Mouse (Mus musculus): ENCODE measurements around the gene Ptprn. TPM values are rescaled to one million over a fixed set of nuclear protein-coding genes. Genes with fewer than 3 reads are reported as not detected.
A peak's percentile ranks its signal among the peaks of the same experiment; 100 is the strongest.

The Ptprn gene
- 15.6 and 17.6 TPM in 2 replicates for polyA plus RNA-seq (2015; fragmentation: Nextera tagmentation; extraction: Ambion mirVana)

DNA sequence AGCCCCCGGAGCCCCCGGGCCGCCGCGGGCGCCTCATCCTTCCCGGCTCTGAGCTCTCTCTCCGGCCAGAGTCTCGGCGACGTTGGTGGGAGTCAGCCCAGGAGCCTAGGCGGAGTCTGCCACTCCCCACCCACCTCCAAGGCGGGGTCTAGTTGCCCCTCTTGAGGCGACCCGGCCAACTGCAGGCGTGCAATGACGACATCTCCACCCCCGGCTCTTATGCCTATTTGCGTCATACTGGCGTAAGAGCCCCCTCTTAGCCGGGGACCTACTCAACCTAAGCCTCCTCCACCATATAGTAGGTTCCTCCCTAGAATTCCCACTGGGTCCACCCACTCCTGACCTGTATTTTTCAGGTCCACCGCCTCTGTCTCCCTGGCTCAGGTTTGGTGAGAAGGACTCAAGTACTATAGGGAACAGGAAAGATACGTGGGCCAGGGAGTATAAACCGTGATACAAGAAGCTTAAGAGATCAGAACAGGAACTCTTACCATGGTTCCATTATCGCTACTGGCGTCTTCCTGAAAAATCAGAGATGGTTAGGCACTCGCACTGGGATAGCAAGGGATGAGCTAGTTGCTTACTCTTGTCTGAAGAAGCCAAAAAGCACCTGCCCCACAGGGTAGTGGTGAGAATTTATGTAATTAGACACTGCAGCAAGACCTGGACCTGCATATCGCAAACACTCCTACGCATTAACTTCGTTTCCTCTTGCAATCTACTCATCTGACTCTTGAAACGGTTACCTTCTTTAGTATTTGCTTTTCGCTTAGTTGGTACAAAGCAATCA is at the start of gene Ptprn:
Gene Ptprn, minus strand, starts transcription at position 412 of the 790 bp plus-strand sequence.
- Histone ChIP-seq H3K9ac (peak within 1 kb of the TSS; percentile 67), H3K4me3 (peak within 1 kb of the TSS; percentile 52), H3K27ac (peak within 1 kb of the TSS; percentile 64; the same call in 1 of the 2 replicates), H3K4me2 (peak within 1 kb of the TSS; percentile 69), H3K4me1 (replicated peaks) (peaks cover 19% of the 10 kb centered on the region), H3K27me3 (peaks cover 79% of the 10 kb centered on the region), H3K9me3 (no peaks in the 10 kb centered on the region), H3K36me3 (no peaks in the 10 kb centered on the region)
- 11% methylated on average over 31 of the region's 32 CpGs for WGBS
- ATAC-seq (ENCODE audit: low FRiP score): peak; percentile 82

DNA sequence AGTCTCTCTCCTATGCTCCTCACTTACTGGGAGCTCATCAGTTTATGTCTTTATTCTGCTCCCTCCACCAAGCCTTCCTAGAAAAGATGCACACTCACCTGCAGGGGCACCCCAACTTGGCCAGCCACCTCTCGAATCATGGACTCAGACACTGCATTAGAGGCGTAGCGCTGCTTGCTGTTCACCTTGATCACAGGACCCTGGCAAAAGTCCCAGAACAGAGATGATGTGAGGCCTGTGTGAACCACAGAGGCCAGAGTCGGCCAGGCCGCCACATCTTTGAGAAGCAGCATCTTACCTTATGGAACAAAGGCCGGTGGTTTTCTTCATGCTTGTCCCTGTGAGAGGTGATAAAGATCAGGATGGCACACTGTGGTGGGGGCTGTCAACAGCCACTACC is 47.4 kb upstream of the Ptprn start:
- H3K36me3 ChIP-seq: peaks cover 89% of the 10 kb centered on the region
- H3K4me1 ChIP-seq (replicated peaks): peaks cover 10% of the 10 kb centered on the region
- WGBS: 95% methylated on average over 6 of the region's 6 CpGs
- no peak overlapping the region for H3K4me3 ChIP-seq
- H3K27me3 ChIP-seq: no peaks in the 10 kb centered on the region
- no peak overlapping the region for H3K27ac ChIP-seq
- H3K9me3 ChIP-seq: no peaks in the 10 kb centered on the region
- H3K9ac ChIP-seq: no peak overlapping the region
- H3K4me2 ChIP-seq: no peak overlapping the region
- no peak for ATAC-seq (ENCODE audit: low FRiP score)

- no peak overlapping the region for H3K4me3 ChIP-seq
- no peak for ATAC-seq (ENCODE audit: low FRiP score)
These were observed 40.4 kb upstream of the Ptprn start for GRCm38 (mm10) chr1:75304662-75305061.

GRCm38 (mm10) chr1:75294294-75294693 is 30.0 kb upstream of the Ptprn start:
- ATAC-seq (ENCODE audit: low FRiP score): no peak
- WGBS: 82% methylated on average over 5 of the region's 5 CpGs
- Histone ChIP-seq H3K9me3 (no peaks in the 10 kb centered on the region), H3K4me2 (no peak overlapping the region), H3K27me3 (no peaks in the 10 kb centered on the region), H3K4me3 (no peak overlapping the region), H3K27ac (no peak overlapping the region), H3K9ac (no peak overlapping the region), H3K36me3 (no peaks in the 10 kb centered on the region), H3K4me1 (replicated peaks) (peaks cover 20% of the 10 kb centered on the region)

More at GRCm38 (mm10) chr1:75304662-75305061, 40.4 kb upstream of the Ptprn start:
- no peak overlapping the region for H3K9ac ChIP-seq
- H3K27me3 ChIP-seq: no peaks in the 10 kb centered on the region
- H3K4me1 ChIP-seq (replicated peaks): no peaks in the 10 kb centered on the region
- no peak overlapping the region for H3K27ac ChIP-seq
- H3K36me3 ChIP-seq: peaks cover 30% of the 10 kb centered on the region
- H3K9me3 ChIP-seq: no peaks in the 10 kb centered on the region
- no peak overlapping the region for H3K4me2 ChIP-seq
- WGBS: 86% methylated on average over 2 of the region's 2 CpGs

DNA sequence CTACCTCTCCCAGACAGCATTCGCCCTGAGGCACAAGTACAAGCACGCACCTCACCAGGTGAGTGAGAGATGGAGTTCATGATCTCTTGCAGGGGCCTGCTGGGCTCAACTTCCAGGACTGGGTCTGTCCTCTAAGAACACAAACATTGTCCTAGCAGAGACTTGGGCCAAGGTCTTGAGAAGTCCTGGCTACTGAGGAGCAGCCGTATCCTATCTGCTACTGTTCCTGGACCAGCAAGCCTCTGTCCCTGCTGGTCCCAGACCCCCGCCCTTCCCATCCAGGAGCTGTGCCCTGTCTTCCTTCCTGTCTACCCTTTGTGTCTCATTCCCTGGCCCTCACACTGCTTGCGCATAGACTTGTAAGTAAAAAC is 29.0 kb upstream of the Ptprn start:
- 0 out of 2 replicates have a peak overlapping the region, but pooled peaks have one; percentile 12 for H3K27ac ChIP-seq
- no peaks in the 10 kb centered on the region for H3K36me3 ChIP-seq
- 82% methylated on average over 5 of the region's 5 CpGs for WGBS

GRCm38 (mm10) chr1:75292476-75293330 is 28.4 kb upstream of the Ptprn start:
- Histone ChIP-seq H3K27ac (0 out of 2 replicates have a peak overlapping the region, but pooled peaks have one; percentile 12), H3K9me3 (no peaks in the 10 kb centered on the region), H3K4me3 (no peak overlapping the region), H3K4me1 (replicated peaks) (peaks cover 36% of the 10 kb centered on the region), H3K27me3 (no peaks in the 10 kb centered on the region), H3K4me2 (no peak overlapping the region), H3K9ac (peak overlapping the region; percentile 51; the same call in 1 of the 2 replicates), H3K36me3 (no peaks in the 10 kb centered on the region)
- no peak for ATAC-seq (ENCODE audit: low FRiP score)
- WGBS: 56% methylated on average over 12 of the region's 12 CpGs

More for the DNA sequence above, 29.0 kb upstream of the Ptprn start:
- no peak overlapping the region for H3K4me2 ChIP-seq
- no peaks in the 10 kb centered on the region for H3K27me3 ChIP-seq
- peak overlapping the region; percentile 39; the same call in 1 of the 2 replicates for H3K9ac ChIP-seq
- no peak overlapping the region for H3K4me3 ChIP-seq
- peaks cover 30% of the 10 kb centered on the region for H3K4me1 ChIP-seq (replicated peaks)
- no peaks in the 10 kb centered on the region for H3K9me3 ChIP-seq
- ATAC-seq (ENCODE audit: low FRiP score): no peak

GRCm38 (mm10) chr1:75291321-75291720 is 27.0 kb upstream of the Ptprn start:
- H3K9ac ChIP-seq: peak overlapping the region; percentile 19; the same call in 1 of the 2 replicates
- no peaks in the 10 kb centered on the region for H3K36me3 ChIP-seq
- H3K4me2 ChIP-seq: no peak overlapping the region
- WGBS: 86% methylated on average over 8 of the region's 8 CpGs
- H3K27ac ChIP-seq: no peak overlapping the region
- no peaks in the 10 kb centered on the region for H3K27me3 ChIP-seq
- no peak overlapping the region for H3K4me3 ChIP-seq
- H3K4me1 ChIP-seq (replicated peaks): peaks cover 36% of the 10 kb centered on the region
- no peak for ATAC-seq (ENCODE audit: low FRiP score)
- no peaks in the 10 kb centered on the region for H3K9me3 ChIP-seq

DNA sequence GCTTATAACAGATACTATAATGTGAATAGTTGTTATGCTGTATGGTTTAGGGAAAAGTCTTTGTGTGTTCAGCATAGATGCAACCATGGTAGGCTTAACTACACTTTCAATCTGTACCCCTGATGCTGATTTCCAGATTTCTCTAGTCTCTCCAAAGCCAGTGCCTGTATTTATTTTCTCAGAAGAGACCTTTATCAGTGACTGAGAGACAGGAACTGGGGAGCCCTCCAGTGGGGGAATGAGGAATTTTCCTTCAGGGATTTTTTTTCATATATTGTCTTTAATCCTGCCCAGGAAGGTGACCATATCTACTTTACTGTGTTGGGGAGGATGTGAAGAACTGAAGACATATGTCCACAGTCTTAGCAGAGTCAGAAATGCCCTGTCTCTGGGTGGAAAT is 26.3 kb upstream of the Ptprn start:
- Histone ChIP-seq H3K27me3 (no peaks in the 10 kb centered on the region), H3K9ac (peak overlapping the region; percentile 19; the same call in 1 of the 2 replicates), H3K4me2 (no peak overlapping the region), H3K9me3 (no peaks in the 10 kb centered on the region), H3K4me1 (replicated peaks) (peaks cover 36% of the 10 kb centered on the region), H3K4me3 (no peak overlapping the region), H3K27ac (peak overlapping the region; percentile 94), H3K36me3 (no peaks in the 10 kb centered on the region)
- ATAC-seq (ENCODE audit: low FRiP score): peak; percentile 15; the same call in 1 of the 2 replicates

- Histone ChIP-seq H3K36me3 (no peaks in the 10 kb centered on the region), H3K4me1 (replicated peaks) (peaks cover 36% of the 10 kb centered on the region), H3K27ac (peak overlapping the region; percentile 94), H3K4me3 (no peak overlapping the region), H3K27me3 (no peaks in the 10 kb centered on the region), H3K9ac (0 out of 2 replicates have a peak overlapping the region, but pooled peaks have one; percentile 15), H3K4me2 (peak overlapping the region; percentile 27; the same call in 1 of the 2 replicates), H3K9me3 (no peaks in the 10 kb centered on the region)
- ATAC-seq (ENCODE audit: low FRiP score): peak; percentile 29; the same call in 1 of the 2 replicates
- WGBS: 25% methylated on average over 8 of the region's 8 CpGs
These were observed 25.7 kb upstream of the Ptprn start for GRCm38 (mm10) chr1:75289888-75290431.

DNA sequence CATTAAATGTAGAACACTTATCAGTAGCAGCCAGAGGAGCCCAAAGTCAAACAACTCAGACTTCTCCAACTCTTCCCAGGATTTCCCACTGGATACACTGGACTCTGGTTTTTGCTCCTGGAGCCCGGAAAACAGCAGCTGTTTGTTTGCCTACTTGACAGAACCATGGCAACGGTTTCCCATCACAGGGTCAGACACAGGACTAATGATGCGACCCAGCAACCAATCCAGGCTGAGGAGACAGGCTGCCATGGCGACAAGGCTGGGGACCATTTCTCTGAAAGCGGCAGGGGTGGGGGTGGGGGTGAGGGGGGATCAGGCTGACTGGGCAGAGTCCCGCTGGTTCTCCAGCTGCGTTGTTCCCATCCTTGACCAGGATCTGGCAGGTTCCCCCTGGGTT is 25.1 kb upstream of the Ptprn start:
- Histone ChIP-seq H3K4me2 (peak overlapping the region; percentile 27), H3K4me3 (no peak overlapping the region), H3K27me3 (no peaks in the 10 kb centered on the region), H3K4me1 (replicated peaks) (peaks cover 36% of the 10 kb centered on the region), H3K27ac (peak overlapping the region; percentile 94), H3K9ac (no peak overlapping the region), H3K9me3 (no peaks in the 10 kb centered on the region; the same call in 1 of the 2 replicates), H3K36me3 (no peaks in the 10 kb centered on the region)
- WGBS: 4% methylated on average over 7 of the region's 7 CpGs
- ATAC-seq (ENCODE audit: low FRiP score): peak; percentile 88

- no peaks in the 10 kb centered on the region; the same call in 1 of the 2 replicates for H3K9me3 ChIP-seq
- ATAC-seq (ENCODE audit: low FRiP score): no peak
- H3K4me2 ChIP-seq: no peak overlapping the region
- H3K27me3 ChIP-seq: 0 out of 2 replicates have a peak, but pooled peaks cover 3% of the 10 kb centered on the region
- 92% methylated on average over 7 of the region's 7 CpGs for WGBS
- no peaks in the 10 kb centered on the region for H3K36me3 ChIP-seq
- H3K4me1 ChIP-seq (replicated peaks): peaks cover 28% of the 10 kb centered on the region
- H3K9ac ChIP-seq: no peak overlapping the region
- H3K4me3 ChIP-seq: no peak overlapping the region
- no peak overlapping the region for H3K27ac ChIP-seq
These were observed 20.6 kb upstream of the Ptprn start for GRCm38 (mm10) chr1:75284911-75285310.

DNA sequence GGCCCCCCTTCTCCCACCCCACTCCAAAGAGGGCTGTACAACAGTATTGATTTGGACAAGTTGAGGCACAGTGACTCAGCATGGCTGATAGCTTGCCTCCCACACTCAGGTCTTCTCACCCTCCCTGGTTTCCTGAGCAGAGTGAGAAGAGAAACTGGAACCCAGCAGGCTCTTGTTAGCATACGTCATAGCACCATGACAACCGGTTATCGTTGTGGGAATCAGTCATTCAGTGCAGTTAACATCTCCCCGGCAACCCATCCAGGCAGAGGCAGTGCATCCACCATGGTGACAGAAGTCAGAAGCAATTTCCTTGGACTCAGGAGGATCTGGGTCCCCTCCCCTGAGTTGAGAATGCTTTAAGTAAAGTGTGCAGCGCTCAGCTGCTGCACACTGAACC is 18.7 kb upstream of the Ptprn start:
- H3K36me3 ChIP-seq: no peaks in the 10 kb centered on the region
- no peak overlapping the region for H3K4me2 ChIP-seq
- no peak overlapping the region for H3K4me3 ChIP-seq
- H3K27ac ChIP-seq: no peak overlapping the region
- peaks cover 8% of the 10 kb centered on the region; the same call in 1 of the 2 replicates for H3K27me3 ChIP-seq
- no peaks in the 10 kb centered on the region; the same call in 1 of the 2 replicates for H3K9me3 ChIP-seq
- ATAC-seq (ENCODE audit: low FRiP score): no peak
- peaks cover 9% of the 10 kb centered on the region for H3K4me1 ChIP-seq (replicated peaks)
- H3K9ac ChIP-seq: no peak overlapping the region
- WGBS: 59% methylated on average over 5 of the region's 5 CpGs

Measured in hindbrain, embryonic 13.5 days (tissue).